Mouse (Mus musculus): ENCODE measurements around the gene Ptges.
A peak's percentile ranks its signal among the peaks of the same experiment; 100 is the strongest.

The Ptges gene

DNA sequence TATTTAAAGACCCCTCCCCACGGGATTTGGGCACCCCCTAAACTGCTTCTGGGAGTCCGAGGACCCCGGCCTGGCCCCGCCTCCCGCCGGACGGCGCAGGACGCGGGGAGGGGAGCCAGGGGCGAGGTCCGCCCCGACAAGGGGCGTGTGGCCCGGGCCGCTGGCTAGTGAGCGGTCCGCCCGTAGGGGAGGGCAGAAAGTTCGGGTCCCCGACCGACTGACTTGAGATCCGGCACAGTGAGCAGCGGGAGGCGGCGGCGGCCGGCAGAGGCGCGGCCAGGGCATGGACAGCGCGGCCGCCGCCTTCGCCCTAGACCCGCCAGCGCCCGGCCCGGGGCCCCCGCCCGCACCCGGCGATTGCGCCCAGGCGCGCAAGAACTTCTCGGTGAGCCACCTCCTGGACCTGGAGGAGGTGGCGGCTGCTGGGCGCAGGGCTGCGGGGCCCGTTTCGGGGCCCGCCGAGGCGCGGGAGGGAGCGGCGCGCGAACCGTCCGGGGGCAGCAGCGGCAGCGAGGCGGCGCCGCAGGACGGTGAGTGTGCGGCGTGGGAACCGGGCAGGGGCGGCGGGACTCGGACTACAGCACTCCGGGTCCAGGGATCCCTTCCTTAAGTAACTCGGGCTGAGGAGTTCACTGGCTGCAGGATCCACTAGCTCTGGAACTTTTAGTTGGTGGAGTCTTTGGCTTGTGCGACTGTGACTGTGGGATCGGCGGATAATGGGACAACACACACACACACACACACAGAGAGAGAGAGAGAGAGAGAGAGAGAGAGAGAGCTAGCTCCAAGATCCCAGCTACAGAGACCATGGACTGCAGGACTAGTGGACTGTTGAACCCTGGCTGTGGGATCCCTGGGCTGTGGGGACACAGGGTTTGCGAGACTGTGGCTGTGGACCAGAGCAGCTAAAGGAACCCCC lies 84.3 kb downstream of the Ptges start:
- peak; percentile 62 to 72 for DNase-seq

DNA sequence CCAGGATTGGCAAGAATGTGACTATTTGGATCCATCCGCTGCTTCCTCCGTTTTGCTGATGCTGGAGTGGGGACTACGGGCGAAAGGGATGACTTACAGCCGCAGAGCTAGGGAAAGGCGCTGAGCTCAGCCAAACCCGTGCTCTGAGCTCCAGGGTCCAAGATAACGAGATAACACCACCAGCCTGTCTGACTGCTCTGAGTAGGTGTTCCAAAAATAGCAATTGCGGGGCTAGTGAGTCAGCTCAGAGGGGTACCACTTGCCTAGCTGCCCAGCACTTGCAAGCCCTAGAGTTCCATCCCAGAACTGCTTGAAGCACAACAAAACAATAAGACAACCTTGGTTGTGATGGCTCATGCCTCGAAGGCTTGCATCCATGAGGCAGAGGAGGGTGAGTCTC lies 87.0 kb downstream of the Ptges start:
- no peak for DNase-seq

All from kidney, postnatal 4 days (tissue).